Mouse (Mus musculus): ENCODE results near the gene Vmn2r84. TPM values are rescaled to one million over a fixed set of nuclear protein-coding genes. Genes with fewer than 3 reads are reported as not detected.
"Not testable (repeated sequence)": the region's sequence is repeated elsewhere in the genome, so short reads cannot be mapped to it uniquely, and the experiment has no call there.

Gene Vmn2r84
- total and polyA plus RNA-seq, 2 experiments from 2014 or later = 0.05 TPM; not detected in 1

- Histone ChIP-seq H3K4me1 (ENCODE audit: insufficient read depth, low read length) (no peaks in the 10 kb centered on the region), H3K9ac (replicated peaks; ENCODE audit: low read length, poor library complexity, severe bottlenecking) (no peak overlapping the region), H3K36me3 (ENCODE audit: insufficient read depth, low read length) (no peaks in the 10 kb centered on the region), H3K9me3 (ENCODE audit: low read length) (no peaks in the 10 kb centered on the region), H3K4me2 (ENCODE audit: low read depth, low read length, poor library complexity, severe bottlenecking) (no peak overlapping the region), H3K27me3 (ENCODE audit: insufficient read depth, low read length) (no peaks in the 10 kb centered on the region), H3K27ac (ENCODE audit: low read depth, low read length) (no peak overlapping the region), H3K4me3 (ENCODE audit: low read depth, low read length) (no peak overlapping the region)
- peak; percentile 69 for DNase-seq (ENCODE audit: low spot score)
- WGBS = 62% methylated on average over 2 of the region's 2 CpGs
- TF ChIP-seq CTCF (IDR thresholded peaks at IDR 0.05) = peak; percentile 76
- peak; percentile 60; the same call in 1 of the 2 replicates for ATAC-seq (ENCODE audit: low FRiP score)
Measured at GRCm38 (mm10) chr10:130363438-130364164, 30.5 kb downstream of the Vmn2r84 start.

- no peak overlapping the region for H3K27ac ChIP-seq (ENCODE audit: low read depth, low read length)
- DNase-seq (ENCODE audit: low spot score) = no peak
Measured at GRCm38 (mm10) chr10:130344056-130344455, 50.1 kb downstream of the Vmn2r84 start.

GRCm38 (mm10) chr10:130340050-130340449, 54.1 kb downstream of the Vmn2r84 start:
- H3K4me2 ChIP-seq (ENCODE audit: low read depth, low read length, poor library complexity, severe bottlenecking); H3K4me1 ChIP-seq (ENCODE audit: insufficient read depth, low read length); H3K36me3 ChIP-seq (ENCODE audit: insufficient read depth, low read length); DNase-seq (ENCODE audit: low spot score); H3K4me3 ChIP-seq (ENCODE audit: low read depth, low read length); H3K27me3 ChIP-seq (ENCODE audit: insufficient read depth, low read length); ATAC-seq (ENCODE audit: low FRiP score); H3K9me3 ChIP-seq (ENCODE audit: low read length); H3K27ac ChIP-seq (ENCODE audit: low read depth, low read length); H3K9ac ChIP-seq (replicated peaks; ENCODE audit: low read length, poor library complexity, severe bottlenecking): not testable (repeated sequence)
- 86% methylated on average over 4 of the region's 4 CpGs for WGBS

More at GRCm38 (mm10) chr10:130344056-130344455, 50.1 kb downstream of the Vmn2r84 start:
- ATAC-seq (ENCODE audit: low FRiP score) = no peak
- Histone ChIP-seq H3K4me2 (ENCODE audit: low read depth, low read length, poor library complexity, severe bottlenecking) (no peak overlapping the region), H3K9ac (replicated peaks; ENCODE audit: low read length, poor library complexity, severe bottlenecking) (no peak overlapping the region), H3K9me3 (ENCODE audit: low read length) (no peaks in the 10 kb centered on the region), H3K4me3 (ENCODE audit: low read depth, low read length) (no peak overlapping the region), H3K4me1 (ENCODE audit: insufficient read depth, low read length) (no peaks in the 10 kb centered on the region), H3K27me3 (ENCODE audit: insufficient read depth, low read length) (no peaks in the 10 kb centered on the region), H3K36me3 (ENCODE audit: insufficient read depth, low read length) (no peaks in the 10 kb centered on the region)
- 89% methylated on average over 1 of the region's 1 CpGs for WGBS
- TF ChIP-seq CTCF (IDR thresholded peaks at IDR 0.05) = no peak

- H3K4me3 ChIP-seq (ENCODE audit: low read depth, low read length) = no peak overlapping the region
- ATAC-seq (ENCODE audit: low FRiP score) = no peak
- 75% methylated on average over 2 of the region's 2 CpGs for WGBS
- DNase-seq (ENCODE audit: low spot score) = no peak
- TF ChIP-seq CTCF (IDR thresholded peaks at IDR 0.05) = no peak
- no peaks in the 10 kb centered on the region for H3K27me3 ChIP-seq (ENCODE audit: insufficient read depth, low read length)
- no peak overlapping the region for H3K27ac ChIP-seq (ENCODE audit: low read depth, low read length)
- no peaks in the 10 kb centered on the region for H3K36me3 ChIP-seq (ENCODE audit: insufficient read depth, low read length)
- H3K4me1 ChIP-seq (ENCODE audit: insufficient read depth, low read length) = no peaks in the 10 kb centered on the region
- no peak overlapping the region for H3K9ac ChIP-seq (replicated peaks; ENCODE audit: low read length, poor library complexity, severe bottlenecking)
- no peak overlapping the region for H3K4me2 ChIP-seq (ENCODE audit: low read depth, low read length, poor library complexity, severe bottlenecking)
- no peaks in the 10 kb centered on the region for H3K9me3 ChIP-seq (ENCODE audit: low read length)
Measured at GRCm38 (mm10) chr10:130337581-130337980, 56.6 kb downstream of the Vmn2r84 start.

- DNase-seq (ENCODE audit: low spot score) (no peak), ATAC-seq (ENCODE audit: low FRiP score) (no peak)
- Histone ChIP-seq H3K4me1 (ENCODE audit: insufficient read depth, low read length) (no peaks in the 10 kb centered on the region), H3K36me3 (ENCODE audit: insufficient read depth, low read length) (no peaks in the 10 kb centered on the region), H3K27ac (ENCODE audit: low read depth, low read length) (no peak overlapping the region), H3K27me3 (ENCODE audit: insufficient read depth, low read length) (no peaks in the 10 kb centered on the region), H3K4me3 (ENCODE audit: low read depth, low read length) (no peak overlapping the region), H3K4me2 (ENCODE audit: low read depth, low read length, poor library complexity, severe bottlenecking) (no peak overlapping the region), H3K9me3 (ENCODE audit: low read length) (no peaks in the 10 kb centered on the region), H3K9ac (replicated peaks; ENCODE audit: low read length, poor library complexity, severe bottlenecking) (no peak overlapping the region)
- TF ChIP-seq CTCF (IDR thresholded peaks at IDR 0.05) = no peak
- WGBS = 82% methylated on average over 1 of the region's 1 CpGs
Measured at GRCm38 (mm10) chr10:130336385-130336784, 57.7 kb downstream of the Vmn2r84 start.

- Histone ChIP-seq H3K9ac (replicated peaks; ENCODE audit: low read length, poor library complexity, severe bottlenecking) (no peak overlapping the region), H3K27me3 (ENCODE audit: insufficient read depth, low read length) (no peaks in the 10 kb centered on the region), H3K27ac (ENCODE audit: low read depth, low read length) (no peak overlapping the region), H3K36me3 (ENCODE audit: insufficient read depth, low read length) (no peaks in the 10 kb centered on the region), H3K9me3 (ENCODE audit: low read length) (no peaks in the 10 kb centered on the region), H3K4me1 (ENCODE audit: insufficient read depth, low read length) (no peaks in the 10 kb centered on the region), H3K4me3 (ENCODE audit: low read depth, low read length) (no peak overlapping the region), H3K4me2 (ENCODE audit: low read depth, low read length, poor library complexity, severe bottlenecking) (no peak overlapping the region)
- ATAC-seq (ENCODE audit: low FRiP score) = no peak
- WGBS = 97% methylated on average over 1 of the region's 1 CpGs
- DNase-seq (ENCODE audit: low spot score) = no peak
- TF ChIP-seq CTCF (IDR thresholded peaks at IDR 0.05) = no peak
Measured at GRCm38 (mm10) chr10:130330711-130331110, 63.4 kb downstream of the Vmn2r84 start.

Other genes starting within 250 kb of the Vmn2r84 start
- gene Olfr825, start 227.6 kb downstream of the Vmn2r84 start, total RNA-seq (2014; rRNA removed) = not detected in 2 replicates
- gene Olfr825, start 227.6 kb downstream of the Vmn2r84 start, polyA plus RNA-seq (2015; fragmentation: Nextera tagmentation; extraction: Ambion mirVana) = not detected in 2 replicates
- not detected in 2 replicates for gene Olfr826, start 210.1 kb downstream of the Vmn2r84 start, total RNA-seq (2014; rRNA removed)
- not detected in 2 replicates for gene Olfr826, start 210.1 kb downstream of the Vmn2r84 start, polyA plus RNA-seq (2015; fragmentation: Nextera tagmentation; extraction: Ambion mirVana)
- not detected in 2 replicates for gene Olfr827, start 179.9 kb downstream of the Vmn2r84 start, total RNA-seq (2014; rRNA removed)
- gene Olfr827, start 179.9 kb downstream of the Vmn2r84 start, polyA plus RNA-seq (2015; fragmentation: Nextera tagmentation; extraction: Ambion mirVana) = not detected in 2 replicates
- 0.47 and 0.77 TPM in 2 replicates for gene Neurod4, start 114.1 kb downstream of the Vmn2r84 start, total RNA-seq (2014; rRNA removed)
- gene Neurod4, start 114.1 kb downstream of the Vmn2r84 start, polyA plus RNA-seq (2015; fragmentation: Nextera tagmentation; extraction: Ambion mirVana) = 0.12 and 0.52 TPM in 2 replicates
- not detected in 2 replicates for gene Tespa1, start 71.5 kb downstream of the Vmn2r84 start, total RNA-seq (2014; rRNA removed)
- gene Tespa1, start 71.5 kb downstream of the Vmn2r84 start, polyA plus RNA-seq (2015; fragmentation: Nextera tagmentation; extraction: Ambion mirVana) = not detected in 2 replicates
- 0.16 and 0.47 TPM in 2 replicates for gene Vmn2r85, start 35.4 kb upstream of the Vmn2r84 start, total RNA-seq (2014; rRNA removed)
- 0.02 and 0.04 TPM in 2 replicates for gene Vmn2r85, start 35.4 kb upstream of the Vmn2r84 start, polyA plus RNA-seq (2015; fragmentation: Nextera tagmentation; extraction: Ambion mirVana)
- gene Vmn2r86, start 61.7 kb upstream of the Vmn2r84 start, total RNA-seq (2014; rRNA removed) = 0.09 and 0.33 TPM in 2 replicates
- 0.04 TPM in 1 of 2 replicates, not detected in the other for gene Vmn2r86, start 61.7 kb upstream of the Vmn2r84 start, polyA plus RNA-seq (2015; fragmentation: Nextera tagmentation; extraction: Ambion mirVana)
- 0.44 and 0.85 TPM in 2 replicates for gene Vmn2r87, start 103.1 kb upstream of the Vmn2r84 start, total RNA-seq (2014; rRNA removed)
- gene Vmn2r87, start 103.1 kb upstream of the Vmn2r84 start, polyA plus RNA-seq (2015; fragmentation: Nextera tagmentation; extraction: Ambion mirVana) = 0.06 and 0.10 TPM in 2 replicates

Measured in midbrain, postnatal 0 days (tissue).